Mouse (Mus musculus): ENCODE results near the gene Olfr351. TPM values are rescaled to one million over a fixed set of nuclear protein-coding genes. Genes with fewer than 3 reads are reported as not detected.

Gene Olfr351
- not detected for polyA plus RNA-seq (2017; shearing (Covaris generic))

DNA sequence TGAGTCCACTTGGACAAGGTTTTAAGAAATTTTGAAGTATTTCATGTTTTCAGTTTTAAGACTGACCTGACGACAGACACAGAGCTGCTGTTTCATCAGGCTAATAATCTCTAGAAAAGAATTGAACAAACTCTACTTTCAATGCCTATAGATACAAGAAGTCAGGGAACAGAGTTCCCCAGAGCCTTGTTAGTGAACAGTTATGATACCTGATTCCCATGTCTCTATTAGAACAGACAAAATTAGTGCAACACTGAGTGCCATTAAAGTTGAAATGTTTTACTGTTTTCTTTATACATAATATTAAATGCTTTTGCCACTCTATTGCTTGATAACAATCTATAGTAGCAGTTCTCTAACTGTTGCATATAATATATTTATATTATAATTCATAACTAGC is at the start of gene Olfr351:
Gene Olfr351, minus strand, starts transcription at position 101 of the 400 bp plus-strand sequence.
- ATAC-seq, result no peak

DNA sequence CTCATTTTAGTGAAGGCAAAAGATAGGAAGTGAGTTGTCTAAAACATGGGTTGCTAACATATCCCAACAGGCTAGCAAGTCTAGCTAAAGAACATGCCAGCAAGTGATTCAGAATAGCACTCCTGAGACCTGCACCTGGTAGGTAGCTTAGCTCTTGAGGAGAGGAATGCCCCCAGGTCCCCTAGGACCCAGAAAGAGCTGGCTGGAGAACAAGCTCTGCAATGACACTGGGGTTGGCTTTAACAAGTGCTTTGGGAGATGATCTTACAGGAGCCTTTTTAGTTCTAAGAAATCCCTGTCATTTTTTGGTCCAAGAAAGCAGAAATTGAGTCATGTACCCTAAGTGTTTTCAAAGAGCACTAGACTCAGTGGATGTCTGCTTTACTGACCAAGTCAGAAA is 42.9 kb upstream of the Olfr351 start, which contains the start of gene Olfr354:
Gene Olfr354, plus strand, starts transcription at position 301 of the 400 bp plus-strand sequence.
- no peak for ATAC-seq

GRCm38 (mm10) chr2:36897114-36897513 is 34.7 kb upstream of the Olfr351 start:
- no peak for ATAC-seq

- no peak for ATAC-seq
These were observed 30.4 kb upstream of the Olfr351 start, which contains the start of gene Olfr353 for GRCm38 (mm10) chr2:36892836-36893235. Olfr353 (minus strand) TSS chr2:36892936.

DNA sequence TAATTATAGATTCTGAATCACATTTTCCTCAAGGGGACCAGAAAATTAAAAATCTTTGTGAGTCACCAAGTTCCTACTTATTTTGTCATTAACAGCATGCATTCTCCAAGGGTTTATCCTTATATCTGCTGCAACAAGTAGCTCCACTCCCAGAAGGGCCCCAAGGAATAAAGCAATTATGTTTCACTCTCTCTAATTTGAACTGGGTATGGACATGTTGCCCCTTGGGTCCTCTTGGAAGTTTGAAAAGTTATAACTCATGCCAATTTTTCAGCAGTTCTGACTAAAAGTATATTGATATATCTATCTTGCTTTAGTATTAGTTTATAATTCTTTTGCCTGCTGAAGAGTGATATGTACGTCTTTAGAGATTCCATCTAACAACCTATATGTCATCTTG is 5.7 kb upstream of the Olfr351 start, which contains the start of gene Olfr352:
Gene Olfr352, plus strand, starts transcription at position 301 of the 400 bp plus-strand sequence.
- ATAC-seq, result no peak

GRCm38 (mm10) chr2:36846010-36846409 is 16.4 kb downstream of the Olfr351 start, which contains the start of gene Olfr350:
Olfr350 (plus strand) TSS chr2:36846310.
- no peak for ATAC-seq

GRCm38 (mm10) chr2:36816932-36817331 is 45.5 kb downstream of the Olfr351 start, which contains the start of gene Olfr3:
Olfr3 (minus strand) TSS chr2:36817032.
- ATAC-seq, result no peak

Other genes starting within 250 kb of the Olfr351 start
- not detected for gene Olfr345, start 222.6 kb downstream of the Olfr351 start, polyA plus RNA-seq (2017; shearing (Covaris generic))
- gene Olfr346, start 176.9 kb downstream of the Olfr351 start, polyA plus RNA-seq (2017; shearing (Covaris generic)), result under 1 TPM in 1 of 3 experiments, not detected in 2; 0.16 TPM
- not detected for gene Olfr347, start 130.8 kb downstream of the Olfr351 start, polyA plus RNA-seq (2017; shearing (Covaris generic))
- not detected for gene Olfr348, start 78.4 kb downstream of the Olfr351 start, polyA plus RNA-seq (2017; shearing (Covaris generic))
- not detected for gene Olfr50, start 72.1 kb downstream of the Olfr351 start, polyA plus RNA-seq (2017; shearing (Covaris generic))
- not detected for gene Olfr3, start 45.6 kb downstream of the Olfr351 start, polyA plus RNA-seq (2017; shearing (Covaris generic))
- not detected for gene Olfr350, start 16.4 kb downstream of the Olfr351 start, polyA plus RNA-seq (2017; shearing (Covaris generic))
- gene Olfr352, start 5.8 kb upstream of the Olfr351 start, polyA plus RNA-seq (2017; shearing (Covaris generic)), result not detected
- not detected for gene Olfr353, start 30.3 kb upstream of the Olfr351 start, polyA plus RNA-seq (2017; shearing (Covaris generic))
- under 1 TPM; 0.04 to 0.24 (median 0.04) TPM for gene Olfr354, start 43.0 kb upstream of the Olfr351 start, polyA plus RNA-seq (2017; shearing (Covaris generic))
- not detected for gene Olfr355, start 66.2 kb upstream of the Olfr351 start, polyA plus RNA-seq (2017; shearing (Covaris generic))
- gene Olfr356, start 74.5 kb upstream of the Olfr351 start, polyA plus RNA-seq (2017; shearing (Covaris generic)), result not detected
- not detected for gene Olfr357, start 131.2 kb upstream of the Olfr351 start, polyA plus RNA-seq (2017; shearing (Covaris generic))
- gene Olfr358, start 146.7 kb upstream of the Olfr351 start, polyA plus RNA-seq (2017; shearing (Covaris generic)), result not detected
- gene Olfr360, start 203.1 kb upstream of the Olfr351 start, polyA plus RNA-seq (2017; shearing (Covaris generic)), result not detected
- gene Olfr361, start 226.6 kb upstream of the Olfr351 start, polyA plus RNA-seq (2017; shearing (Covaris generic)), result not detected